Mouse (Mus musculus): ENCODE data around the gene Dclk2. TPM values are rescaled to one million over a fixed set of nuclear protein-coding genes. Genes with fewer than 3 reads are reported as not detected.
A peak's percentile ranks its signal among the peaks of the same experiment; 100 is the strongest.

Gene Dclk2
- polyA plus RNA-seq, 1 experiment from 2014 or later = 82.9 TPM

- WGBS = 94% methylated on average over 4 of the region's 4 CpGs
- Histone ChIP-seq H3K4me1 (replicated peaks) (peaks cover 41% of the 10 kb centered on the region), H3K4me2 (no peak overlapping the region)
Measured at GRCm38 (mm10) chr3:86835180-86835579, 85.5 kb downstream of the Dclk2 start.

GRCm38 (mm10) chr3:86834341-86834740, 86.3 kb downstream of the Dclk2 start:
- H3K4me1 ChIP-seq (replicated peaks) = peaks cover 38% of the 10 kb centered on the region
- H3K36me3 ChIP-seq = peaks cover 11% of the 10 kb centered on the region
- WGBS = 68% methylated on average over 7 of the region's 7 CpGs
- H3K9me3 ChIP-seq = no peaks in the 10 kb centered on the region
- H3K27ac ChIP-seq = peak overlapping the region; percentile 15; the same call in 1 of the 2 replicates
- no peak overlapping the region for H3K9ac ChIP-seq
- no peak for ATAC-seq (ENCODE audit: low FRiP score)
- no peaks in the 10 kb centered on the region for H3K27me3 ChIP-seq
- no peak overlapping the region for H3K4me2 ChIP-seq
- H3K4me3 ChIP-seq = no peak overlapping the region

More at GRCm38 (mm10) chr3:86835180-86835579, 85.5 kb downstream of the Dclk2 start:
- H3K9ac ChIP-seq = no peak overlapping the region
- H3K4me3 ChIP-seq = no peak overlapping the region
- peaks cover 11% of the 10 kb centered on the region for H3K36me3 ChIP-seq
- no peak for ATAC-seq (ENCODE audit: low FRiP score)
- no peak overlapping the region for H3K27ac ChIP-seq
- no peaks in the 10 kb centered on the region for H3K27me3 ChIP-seq
- no peaks in the 10 kb centered on the region for H3K9me3 ChIP-seq

- Histone ChIP-seq H3K27ac (peak overlapping the region; percentile 69), H3K36me3 (peaks cover 11% of the 10 kb centered on the region), H3K4me1 (replicated peaks) (peaks cover 37% of the 10 kb centered on the region), H3K4me2 (peak overlapping the region; percentile 23), H3K9me3 (no peaks in the 10 kb centered on the region), H3K27me3 (no peaks in the 10 kb centered on the region), H3K9ac (no peak overlapping the region), H3K4me3 (no peak overlapping the region)
- 13% methylated on average over 14 of the region's 14 CpGs for WGBS
- ATAC-seq (ENCODE audit: low FRiP score) = 0 out of 2 replicates have a peak, but pooled peaks have one; percentile 55
Measured at GRCm38 (mm10) chr3:86832591-86833267, 87.9 kb downstream of the Dclk2 start.

- Histone ChIP-seq H3K4me2 (no peak overlapping the region), H3K27ac (peak overlapping the region; percentile 69), H3K27me3 (no peaks in the 10 kb centered on the region), H3K9ac (no peak overlapping the region), H3K4me3 (no peak overlapping the region), H3K4me1 (replicated peaks) (peaks cover 37% of the 10 kb centered on the region), H3K36me3 (peaks cover 11% of the 10 kb centered on the region), H3K9me3 (no peaks in the 10 kb centered on the region)
- 59% methylated on average over 8 of the region's 8 CpGs for WGBS
- ATAC-seq (ENCODE audit: low FRiP score) = no peak
Measured at GRCm38 (mm10) chr3:86832115-86832514, 88.5 kb downstream of the Dclk2 start.

GRCm38 (mm10) chr3:86827506-86827905, 93.1 kb downstream of the Dclk2 start:
- WGBS = 93% methylated on average over 3 of the region's 3 CpGs
- peaks cover 13% of the 10 kb centered on the region for H3K4me1 ChIP-seq (replicated peaks)
- H3K27me3 ChIP-seq = no peaks in the 10 kb centered on the region
- H3K36me3 ChIP-seq = peaks cover 26% of the 10 kb centered on the region
- no peak overlapping the region for H3K27ac ChIP-seq
- no peak for ATAC-seq (ENCODE audit: low FRiP score)
- no peak overlapping the region for H3K9ac ChIP-seq
- H3K4me2 ChIP-seq = no peak overlapping the region
- no peak overlapping the region for H3K4me3 ChIP-seq
- no peaks in the 10 kb centered on the region for H3K9me3 ChIP-seq

- H3K4me1 ChIP-seq (replicated peaks) = peaks cover 27% of the 10 kb centered on the region
- 69% methylated on average over 3 of the region's 3 CpGs for WGBS
- ATAC-seq (ENCODE audit: low FRiP score) = no peak
- no peaks in the 10 kb centered on the region for H3K27me3 ChIP-seq
- H3K9ac ChIP-seq = no peak overlapping the region
- H3K36me3 ChIP-seq = peaks cover 30% of the 10 kb centered on the region
- no peaks in the 10 kb centered on the region for H3K9me3 ChIP-seq
- H3K27ac ChIP-seq = no peak overlapping the region
- H3K4me3 ChIP-seq = no peak overlapping the region
- no peak overlapping the region for H3K4me2 ChIP-seq
Measured at GRCm38 (mm10) chr3:86821383-86821782, 99.3 kb downstream of the Dclk2 start.

GRCm38 (mm10) chr3:86820344-86820743, 100.3 kb downstream of the Dclk2 start:
- ATAC-seq (ENCODE audit: low FRiP score) = no peak

GRCm38 (mm10) chr3:86819372-86819771, 101.3 kb downstream of the Dclk2 start:
- ATAC-seq (ENCODE audit: low FRiP score) = no peak
- H3K4me3 ChIP-seq = no peak overlapping the region
- no peaks in the 10 kb centered on the region for H3K27me3 ChIP-seq
- H3K36me3 ChIP-seq = peaks cover 37% of the 10 kb centered on the region
- no peaks in the 10 kb centered on the region for H3K9me3 ChIP-seq
- H3K27ac ChIP-seq = peak overlapping the region; percentile 78; the same call in 1 of the 2 replicates
- H3K9ac ChIP-seq = no peak overlapping the region
- peaks cover 27% of the 10 kb centered on the region for H3K4me1 ChIP-seq (replicated peaks)
- 97% methylated on average over 6 of the region's 6 CpGs for WGBS
- no peak overlapping the region for H3K4me2 ChIP-seq

More at GRCm38 (mm10) chr3:86820344-86820743, 100.3 kb downstream of the Dclk2 start:
- H3K27me3 ChIP-seq = no peaks in the 10 kb centered on the region
- H3K9me3 ChIP-seq = no peaks in the 10 kb centered on the region
- 67% methylated on average over 10 of the region's 10 CpGs for WGBS
- no peak overlapping the region for H3K27ac ChIP-seq
- no peak overlapping the region for H3K9ac ChIP-seq
- H3K4me1 ChIP-seq (replicated peaks) = peaks cover 27% of the 10 kb centered on the region
- peaks cover 35% of the 10 kb centered on the region for H3K36me3 ChIP-seq
- no peak overlapping the region for H3K4me3 ChIP-seq
- H3K4me2 ChIP-seq = no peak overlapping the region

- 55% methylated on average over 13 of the region's 13 CpGs for WGBS
- H3K4me2 ChIP-seq = no peak overlapping the region
- no peak overlapping the region for H3K9ac ChIP-seq
- no peaks in the 10 kb centered on the region for H3K27me3 ChIP-seq
- no peaks in the 10 kb centered on the region for H3K9me3 ChIP-seq
- H3K27ac ChIP-seq = peak overlapping the region; percentile 67
- no peak overlapping the region for H3K4me3 ChIP-seq
- peaks cover 27% of the 10 kb centered on the region for H3K4me1 ChIP-seq (replicated peaks)
- ATAC-seq (ENCODE audit: low FRiP score) = no peak; the same call in 1 of the 2 replicates
- peaks cover 42% of the 10 kb centered on the region for H3K36me3 ChIP-seq
Measured at GRCm38 (mm10) chr3:86818001-86818585, 102.6 kb downstream of the Dclk2 start.

GRCm38 (mm10) chr3:86812689-86813088, 108.0 kb downstream of the Dclk2 start:
- Histone ChIP-seq H3K27ac (peak overlapping the region; percentile 30; the same call in 1 of the 2 replicates), H3K9me3 (no peaks in the 10 kb centered on the region), H3K4me3 (no peak overlapping the region), H3K27me3 (no peaks in the 10 kb centered on the region), H3K4me2 (no peak overlapping the region), H3K36me3 (peaks cover 34% of the 10 kb centered on the region), H3K9ac (no peak overlapping the region), H3K4me1 (replicated peaks) (peaks cover 16% of the 10 kb centered on the region)
- WGBS = 20% methylated on average over 3 of the region's 3 CpGs
- peak; percentile 82 for ATAC-seq (ENCODE audit: low FRiP score)

GRCm38 (mm10) chr3:86810908-86811307, 109.7 kb downstream of the Dclk2 start:
- H3K36me3 ChIP-seq = peaks cover 45% of the 10 kb centered on the region
- H3K4me3 ChIP-seq = no peak overlapping the region
- WGBS = 82% methylated on average over 5 of the region's 5 CpGs
- no peak for ATAC-seq (ENCODE audit: low FRiP score)
- H3K4me1 ChIP-seq (replicated peaks) = peaks cover 15% of the 10 kb centered on the region; the same call in 1 of the 2 replicates
- no peak overlapping the region for H3K4me2 ChIP-seq
- H3K27me3 ChIP-seq = no peaks in the 10 kb centered on the region
- 0 out of 2 replicates have a peak overlapping the region, but pooled peaks have one; percentile 29 for H3K9ac ChIP-seq
- H3K9me3 ChIP-seq = no peaks in the 10 kb centered on the region
- peak overlapping the region; percentile 40; the same call in 1 of the 2 replicates for H3K27ac ChIP-seq

- Histone ChIP-seq H3K9ac (no peak overlapping the region), H3K9me3 (no peaks in the 10 kb centered on the region), H3K4me3 (no peak overlapping the region), H3K4me1 (replicated peaks) (peaks cover 15% of the 10 kb centered on the region; the same call in 1 of the 2 replicates), H3K27ac (peak overlapping the region; percentile 36; the same call in 1 of the 2 replicates), H3K4me2 (no peak overlapping the region), H3K36me3 (peaks cover 51% of the 10 kb centered on the region), H3K27me3 (no peaks in the 10 kb centered on the region)
- ATAC-seq (ENCODE audit: low FRiP score) = no peak
- 59% methylated on average over 2 of the region's 2 CpGs for WGBS
Measured at GRCm38 (mm10) chr3:86809646-86810045, 111.0 kb downstream of the Dclk2 start.
